Mouse (Mus musculus) lung, adult 18-20 months (tissue): ENCODE results near the gene Mtmr10.
A peak's percentile ranks its signal among the peaks of the same experiment; 100 is the strongest.

Experiments
- DNase-seq, 2 experiments: peaks; one replicate each; pipeline ENCODE4 v3.0.0; 2022; ENCODE audit warnings: mixed read lengths in 2 of 2

Gene Mtmr10

DNA sequence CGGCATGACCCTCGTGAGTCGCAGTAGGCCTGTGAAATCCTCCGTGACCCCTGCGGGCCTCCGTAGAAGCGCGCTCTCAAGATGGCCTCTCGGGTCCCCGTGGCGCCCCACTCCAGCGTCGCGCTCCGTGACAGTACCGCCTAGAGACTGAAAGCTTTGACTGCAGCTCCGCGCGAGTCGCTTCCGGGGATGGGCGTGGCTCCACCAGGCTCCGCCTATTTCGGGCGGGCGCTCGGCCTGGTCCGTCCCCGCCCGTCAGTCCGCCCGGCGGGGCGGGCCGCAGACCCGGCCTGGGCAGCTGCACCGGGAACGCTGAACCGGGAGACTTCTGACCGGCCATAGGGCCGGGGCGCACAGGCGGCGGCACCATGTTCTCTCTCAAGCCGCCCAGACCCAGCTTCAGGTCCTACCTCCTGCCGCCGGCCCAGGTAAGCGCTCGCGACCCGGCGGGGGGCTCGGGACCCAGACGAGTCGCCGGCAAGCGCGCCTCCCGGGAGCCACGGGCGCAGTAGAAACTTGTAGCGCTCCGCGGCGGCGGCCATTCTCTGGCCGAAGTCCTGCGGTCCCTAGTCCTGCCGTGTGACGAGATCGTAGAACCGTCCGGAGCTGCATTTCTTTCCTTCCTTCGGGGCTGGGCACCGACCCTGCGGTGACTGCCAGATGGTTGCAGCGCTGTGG lies at the start of gene Mtmr10:
Mtmr10 (plus strand) TSS at position 240 of the 678 bp plus-strand sequence.
- DNase-seq = peak; percentile 97 to 98

DNA sequence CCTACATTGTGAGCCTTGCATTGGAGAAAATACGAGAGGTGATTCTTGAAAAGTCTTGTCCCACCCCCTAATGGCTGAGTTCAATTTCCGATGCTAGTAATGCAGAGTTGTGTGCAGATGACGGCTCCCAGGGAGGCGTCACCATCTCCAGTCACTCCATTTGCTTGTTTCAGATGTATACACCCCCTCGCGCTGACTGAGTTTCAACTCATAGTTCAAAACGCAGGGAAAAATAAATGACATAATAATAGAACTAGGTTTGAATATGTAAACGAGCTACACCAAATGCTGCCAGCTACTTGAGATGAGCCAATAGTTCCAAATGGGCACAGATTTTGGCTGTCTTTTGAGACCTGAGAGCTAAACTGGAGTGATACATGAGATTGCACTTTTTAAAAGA lies 49.7 kb upstream of the Mtmr10 start:
- DNase-seq = no peak

DNA sequence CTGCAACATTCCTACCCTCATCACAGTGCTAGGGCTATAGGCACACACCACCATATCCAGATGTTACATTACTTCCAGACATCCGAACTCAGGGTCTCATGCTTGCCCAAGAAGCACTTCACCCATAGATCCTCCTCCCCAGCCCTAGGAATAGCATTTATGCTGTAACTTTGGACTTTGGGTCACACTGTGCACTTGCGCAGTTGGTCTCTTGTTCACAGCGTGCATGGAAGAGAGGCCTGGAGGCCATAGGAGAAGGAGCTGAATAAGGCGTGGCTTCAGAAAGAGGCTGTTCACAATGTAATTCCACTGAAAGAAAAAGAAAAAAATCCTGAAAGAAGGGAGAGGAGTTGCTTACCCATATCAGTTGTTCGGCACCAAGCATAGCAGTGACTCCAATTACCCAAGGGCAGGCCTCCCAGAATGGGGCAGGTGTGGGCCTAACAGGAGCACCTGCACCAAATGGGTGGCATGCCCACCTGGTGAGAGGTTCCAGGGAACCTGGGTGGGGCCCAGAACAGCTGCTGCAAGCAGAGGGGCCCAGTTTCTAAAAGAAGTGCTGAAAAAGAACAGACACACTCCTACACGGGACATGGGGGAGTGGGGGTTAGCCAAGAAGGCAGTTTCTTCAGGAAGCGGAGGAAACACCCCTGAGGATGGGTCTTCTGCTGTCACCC lies 48.9 kb upstream of the Mtmr10 start:
- no peak for DNase-seq

GRCm38 (mm10) chr7:64239138-64239805 lies 48.2 kb upstream of the Mtmr10 start:
- no peak for DNase-seq

DNA sequence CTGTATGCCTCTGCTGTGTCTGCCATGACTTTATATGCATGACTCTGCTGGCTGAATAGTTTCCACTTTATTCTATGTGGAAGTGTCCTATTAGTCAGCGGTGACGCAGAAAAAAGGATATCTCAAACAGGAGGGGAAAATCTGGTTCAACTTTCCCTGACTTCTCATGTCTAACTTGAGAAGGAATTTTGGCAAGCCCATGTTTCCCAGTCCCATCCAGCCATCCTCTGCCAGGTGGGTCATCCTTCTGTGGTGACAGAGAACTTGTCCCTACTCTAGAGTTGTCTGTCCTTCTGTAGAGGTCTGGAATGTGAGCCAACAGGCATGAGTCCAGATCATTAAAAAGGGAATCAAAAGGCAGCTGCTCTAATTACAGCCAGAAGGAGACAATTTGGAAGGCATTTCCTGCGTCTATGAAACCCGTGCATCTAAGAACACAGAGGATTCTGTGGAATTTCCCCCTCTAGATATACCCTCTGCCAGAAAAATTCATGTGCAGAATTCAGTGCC lies 47.6 kb upstream of the Mtmr10 start:
- no peak for DNase-seq

DNA sequence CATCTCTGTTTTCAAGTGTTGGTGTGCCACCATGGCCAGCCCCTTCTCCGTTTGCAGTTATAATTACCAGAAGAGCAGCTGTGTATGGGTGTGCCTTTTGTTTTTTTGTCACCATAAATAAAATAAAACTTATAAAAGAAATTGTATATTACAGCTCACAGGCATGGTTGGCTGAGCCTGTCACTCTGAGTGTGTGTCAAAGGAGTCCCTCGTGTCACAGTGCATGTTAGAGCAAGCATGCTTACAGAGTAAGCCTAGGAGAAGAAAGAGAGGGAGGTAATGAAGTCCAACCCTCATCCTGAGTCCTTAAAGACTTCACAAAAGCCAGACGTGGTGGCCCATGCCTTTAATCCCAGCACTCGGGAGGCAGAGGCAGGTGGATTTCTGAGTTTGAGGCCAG lies 45.0 kb upstream of the Mtmr10 start:
- DNase-seq = no peak

DNA sequence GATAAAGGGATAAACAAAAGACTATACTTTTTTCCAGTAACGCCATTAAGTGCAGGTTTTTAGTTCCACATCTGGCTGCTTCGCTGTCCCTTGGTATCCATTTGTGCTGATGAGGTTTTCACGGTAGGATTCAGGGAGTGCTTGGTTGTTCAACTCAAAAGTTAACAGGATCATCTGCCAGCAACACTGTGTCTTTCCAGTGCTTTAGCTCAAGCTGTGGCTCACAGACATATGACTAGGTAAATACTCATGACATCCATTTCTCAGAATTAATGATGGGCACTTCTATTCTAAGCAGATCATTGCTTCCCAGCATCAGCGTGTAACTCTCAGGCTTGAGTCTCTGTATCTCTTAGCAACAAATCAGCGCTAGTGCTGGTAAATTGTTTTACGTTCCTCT lies 43.1 kb upstream of the Mtmr10 start:
- no peak for DNase-seq

DNA sequence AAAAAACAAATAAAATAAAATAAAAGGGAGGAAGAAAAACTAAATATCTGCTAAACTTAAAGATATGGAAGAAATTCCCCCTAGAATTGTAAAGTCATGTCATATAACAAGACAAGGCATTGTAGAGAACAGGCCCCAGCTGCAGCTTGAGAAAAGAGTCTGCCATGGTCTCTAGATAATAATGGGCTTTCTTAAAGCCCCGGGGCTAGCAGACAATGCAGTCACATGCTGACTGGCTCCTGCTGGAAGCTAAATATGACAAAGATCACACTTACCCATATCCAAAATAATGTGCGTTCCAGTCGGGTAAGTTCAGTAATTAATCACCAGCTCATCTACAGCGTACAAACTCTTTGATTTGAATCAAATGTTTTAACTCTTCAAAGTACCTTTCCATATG lies 40.7 kb upstream of the Mtmr10 start:
- no peak for DNase-seq

DNA sequence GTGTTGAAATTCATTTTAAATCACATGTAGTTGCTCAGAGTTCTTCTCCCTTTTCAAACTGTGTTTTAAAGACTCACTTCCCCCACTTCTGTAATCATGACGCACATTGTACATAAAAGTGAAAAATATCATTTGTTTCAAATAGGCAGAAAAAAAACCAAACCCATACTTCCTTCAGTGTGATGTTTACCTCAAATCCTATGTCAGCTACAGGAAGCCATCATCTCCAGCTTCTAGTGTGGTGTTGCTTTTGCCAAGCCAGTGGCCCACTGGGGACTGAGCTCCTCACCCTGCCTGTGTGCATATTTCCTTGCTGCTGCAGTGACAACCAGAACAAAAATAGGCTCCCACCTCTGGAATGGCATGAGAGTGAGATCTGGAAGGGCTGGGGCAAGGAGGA lies 39.1 kb upstream of the Mtmr10 start:
- DNase-seq = no peak

- DNase-seq = peak in 1 of 2 experiments; percentile 30
Measured at GRCm38 (mm10) chr7:64249715-64250114, 37.7 kb upstream of the Mtmr10 start.

DNA sequence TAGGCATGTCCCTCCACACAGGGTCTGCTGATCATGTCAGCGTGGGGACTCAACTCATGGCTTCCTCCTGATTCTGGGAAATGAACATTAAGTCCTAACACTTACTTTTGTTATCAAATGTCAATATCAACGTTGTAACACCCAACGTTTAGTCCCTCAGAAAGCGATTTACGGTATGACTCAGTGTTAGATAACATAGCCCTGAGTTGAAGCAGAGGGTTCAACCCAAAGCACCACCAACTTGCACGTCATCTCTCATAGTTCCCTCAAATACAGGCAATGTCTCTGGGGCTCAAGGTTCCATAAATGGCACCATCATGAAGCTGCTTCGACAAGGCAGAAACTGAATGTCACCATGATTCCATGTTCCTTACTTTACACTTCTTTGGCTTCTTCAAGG lies 37.0 kb upstream of the Mtmr10 start:
- no peak for DNase-seq

DNA sequence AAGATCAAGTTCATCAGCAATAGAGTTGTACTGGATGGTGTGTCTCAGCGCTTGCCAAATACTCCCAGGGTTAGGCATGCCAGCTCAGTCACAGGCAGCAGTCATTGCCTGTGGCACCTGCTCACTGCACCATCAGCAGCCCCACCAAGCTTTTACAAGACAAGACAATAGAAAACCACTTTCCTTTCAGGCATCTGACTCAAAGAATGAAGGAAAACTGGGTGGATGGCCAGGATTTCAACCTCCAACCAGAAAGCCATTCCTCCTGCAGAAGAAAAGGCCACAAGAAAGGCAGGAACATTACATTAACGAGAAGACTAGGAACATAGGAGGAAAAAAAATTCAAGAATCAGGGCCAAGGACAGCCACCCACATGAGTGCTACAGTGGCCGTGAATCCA lies 33.7 kb upstream of the Mtmr10 start:
- DNase-seq = no peak

DNA sequence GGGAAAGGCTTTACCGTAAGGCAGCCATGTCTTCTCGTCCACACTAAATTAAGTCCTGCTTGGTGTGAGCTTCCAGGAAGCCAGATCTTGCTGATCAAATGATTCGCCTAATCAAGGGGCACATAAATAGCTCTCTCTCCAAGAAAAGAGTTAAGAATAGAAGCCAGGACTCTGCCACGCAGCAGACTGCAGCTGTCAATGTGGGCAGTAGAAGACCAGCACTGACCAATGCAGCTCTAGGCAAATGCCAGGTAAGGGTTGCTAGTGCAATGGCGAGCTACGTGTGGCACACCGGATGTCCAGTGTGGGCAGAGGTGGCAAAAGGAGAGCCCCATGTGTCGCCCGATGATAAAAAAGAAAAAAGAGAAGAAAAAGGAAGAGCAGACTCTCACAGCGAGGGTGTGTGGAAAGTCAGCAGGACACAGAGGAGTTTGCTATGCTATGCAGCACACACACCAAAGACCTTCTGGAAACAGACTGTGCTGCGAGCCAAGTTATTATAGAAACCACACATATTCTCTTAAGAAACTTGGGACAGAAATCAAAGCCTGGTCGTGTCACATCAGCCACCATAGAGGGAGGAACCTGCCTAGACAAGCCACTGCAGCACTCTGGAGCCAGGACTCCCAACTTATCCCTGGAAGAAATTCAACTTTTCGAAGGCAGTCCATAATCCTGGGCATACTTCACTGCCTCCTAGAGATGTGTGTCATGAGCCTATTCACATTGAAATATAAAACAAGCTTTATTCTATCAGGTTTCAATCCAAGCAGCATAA lies 21.8 kb upstream of the Mtmr10 start:
- no peak for DNase-seq

DNA sequence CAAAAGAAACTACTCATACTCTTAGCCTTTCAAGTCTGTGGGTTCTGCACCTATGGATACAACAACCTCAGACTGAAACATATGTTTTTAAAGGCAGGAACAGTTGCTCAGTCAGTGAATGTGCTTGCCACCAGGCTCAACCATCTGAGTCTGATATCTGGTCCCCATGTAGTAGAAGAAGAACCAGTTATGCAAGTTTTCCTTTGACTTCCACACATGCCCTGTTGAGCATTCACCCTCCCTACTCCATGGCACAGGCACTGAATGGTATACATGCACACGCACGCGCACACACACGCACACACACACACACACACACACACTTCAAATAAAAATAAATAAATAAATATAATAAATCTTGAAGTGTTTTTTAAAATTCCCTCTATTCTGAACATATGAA lies 20.9 kb upstream of the Mtmr10 start:
- DNase-seq = no peak

DNA sequence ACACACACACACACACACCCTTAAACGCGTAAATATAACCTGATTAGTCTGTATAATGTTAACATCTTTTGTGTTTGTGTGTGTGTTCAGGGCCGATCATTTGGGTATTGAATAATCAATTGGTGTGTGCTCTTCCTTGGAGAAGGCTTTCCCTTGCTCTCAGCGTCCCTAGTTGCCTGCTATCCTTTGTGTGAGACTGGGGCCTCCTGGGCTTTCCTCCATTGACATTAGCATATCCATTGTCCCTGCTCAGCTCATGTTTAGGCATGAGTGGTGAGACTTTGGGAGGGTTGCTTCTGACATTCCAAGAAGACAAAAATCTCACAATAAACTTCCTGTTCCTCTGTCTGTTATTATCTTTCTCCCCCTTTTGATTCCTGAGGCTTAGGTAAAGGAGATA lies 15.5 kb upstream of the Mtmr10 start:
- no peak for DNase-seq

DNA sequence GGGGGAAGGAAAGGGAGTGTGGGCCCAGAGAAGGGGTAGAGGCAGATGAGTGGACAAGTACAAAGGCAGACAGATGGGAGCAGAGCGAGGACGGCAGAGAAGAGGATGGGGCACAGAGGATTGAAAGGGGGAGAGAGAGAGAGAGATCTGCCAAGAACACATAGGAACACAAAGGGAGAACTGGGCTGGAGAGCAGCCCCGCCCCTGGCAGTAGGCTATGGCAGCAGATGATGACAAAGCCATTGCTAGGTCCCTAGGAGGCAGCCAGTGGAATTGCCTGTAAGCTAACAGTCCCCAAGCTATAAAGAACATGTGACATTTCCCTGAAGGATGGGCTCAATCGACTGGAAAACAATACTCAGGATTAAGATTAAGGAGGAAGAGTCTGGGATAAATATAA lies 11.9 kb upstream of the Mtmr10 start:
- DNase-seq = no peak

- DNase-seq = no peak
Measured at GRCm38 (mm10) chr7:64276921-64277320, 10.5 kb upstream of the Mtmr10 start.

- DNase-seq = no peak
Measured at GRCm38 (mm10) chr7:64278526-64278925, 8.9 kb upstream of the Mtmr10 start.

DNA sequence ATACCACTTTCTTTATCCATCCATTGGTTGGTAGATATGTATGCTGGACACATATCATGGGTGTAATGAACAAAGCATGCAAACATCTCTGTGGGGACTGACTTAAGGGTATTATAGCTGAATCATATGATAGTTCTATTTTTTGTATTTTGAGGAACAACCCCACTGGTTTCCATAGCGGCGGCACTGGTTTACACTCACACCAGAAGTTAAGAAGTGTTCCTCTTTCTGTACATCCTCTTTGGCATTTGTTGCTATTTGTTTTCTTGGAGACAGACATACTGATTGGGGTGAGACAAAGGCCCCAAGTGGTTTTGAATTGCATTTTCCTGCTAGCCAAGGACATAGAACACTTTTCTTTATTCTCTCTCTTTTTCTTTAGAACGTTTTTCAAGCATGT lies 7.9 kb upstream of the Mtmr10 start:
- DNase-seq = peak in 1 of 2 experiments; percentile 24

- DNase-seq = no peak
Measured at GRCm38 (mm10) chr7:64286566-64286965, 887 bp upstream of the Mtmr10 start.

- no peak for DNase-seq
Measured at GRCm38 (mm10) chr7:64289416-64289815, 2.0 kb downstream of the Mtmr10 start.

DNA sequence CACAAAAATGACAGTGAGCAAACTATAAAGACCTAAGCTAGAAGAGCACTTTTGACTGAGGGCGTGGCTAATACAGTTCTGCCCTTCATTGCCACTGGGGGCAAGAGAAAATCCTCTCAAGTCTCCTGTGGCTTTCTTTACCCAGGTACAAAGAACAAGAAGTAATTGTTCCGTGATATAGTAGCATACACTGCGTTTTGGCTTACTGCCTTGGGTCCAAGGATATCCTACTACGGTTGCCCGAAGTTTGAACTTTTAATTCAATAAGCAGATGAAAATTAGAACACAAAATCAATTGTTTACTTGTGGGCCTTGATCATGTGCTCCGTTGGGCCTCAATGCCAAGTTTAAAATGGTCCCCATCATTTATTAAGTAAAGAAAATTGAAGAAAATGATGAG lies 3.0 kb downstream of the Mtmr10 start:
- DNase-seq = no peak

- no peak for DNase-seq
Measured at GRCm38 (mm10) chr7:64291722-64292121, 4.3 kb downstream of the Mtmr10 start.
